Mouse (Mus musculus) C2C12 (cell line): Measurements from ENCODE around the gene Gm10271. TPM values are rescaled to one million over a fixed set of nuclear protein-coding genes. Genes with fewer than 3 reads are reported as not detected.

Experiments used
- H3K27me3 ChIP-seq: one replicate; pipeline ENCODE4 v1.6.1; 2011; ENCODE audit not compliant: control insufficient read depth, insufficient read depth, insufficient read length
- H3K36me3 ChIP-seq: one replicate; pipeline ENCODE4 v1.6.1; 2011; ENCODE audit not compliant: control insufficient read depth, insufficient read depth
- H3K4me3 ChIP-seq: one replicate; pipeline ENCODE4 v1.5.1; 2011; ENCODE audit warnings: mild to moderate bottlenecking, control low read depth; ENCODE audit not compliant: poor library complexity, insufficient read depth, severe bottlenecking
- H3K79me2 ChIP-seq: one replicate; pipeline ENCODE4 v1.6.1; 2011; ENCODE audit not compliant: control insufficient read depth, insufficient read depth
- H3K79me3 ChIP-seq: one replicate; pipeline ENCODE4 v1.6.1; 2011; ENCODE audit warnings: low read depth, control low read depth
- H3ac ChIP-seq: one replicate; pipeline ENCODE3; 2011; ENCODE audit warnings: low read depth; ENCODE audit not compliant: control insufficient read depth, insufficient read length
- CEBPB ChIP-seq: IDR thresholded peaks from one replicate; pipeline ENCODE4 v1.6.1; 2011; ENCODE audit warnings: low read depth, mild to moderate bottlenecking, control low read depth, moderate library complexity
- CTCF ChIP-seq: IDR thresholded peaks from one replicate; pipeline ENCODE4 v1.5.1; 2011; ENCODE audit not compliant: control insufficient read depth, insufficient read depth, insufficient read length
- FOSL1 ChIP-seq: IDR thresholded peaks from one replicate; pipeline ENCODE4 v1.8.0; 2011; ENCODE audit warnings: mild to moderate bottlenecking, low read length; ENCODE audit not compliant: poor library complexity, insufficient read depth, severe bottlenecking
- MAX ChIP-seq: IDR thresholded peaks from one replicate; pipeline ENCODE4 v1.6.1; 2011; ENCODE audit warnings: mild to moderate bottlenecking, control low read depth
- MYOD1 ChIP-seq: IDR thresholded peaks from one replicate; pipeline ENCODE4 v1.6.1; 2011; ENCODE audit warnings: low read depth; ENCODE audit not compliant: control insufficient read depth, insufficient read length
- MYOG ChIP-seq: IDR thresholded peaks from one replicate; pipeline ENCODE4 v1.6.1; 2011; ENCODE audit not compliant: control insufficient read depth, insufficient read length; ENCODE audit errors: extremely low read depth
- USF1 ChIP-seq: IDR thresholded peaks from one replicate; pipeline ENCODE4 v1.6.1; 2011; ENCODE audit warnings: low read depth, mild to moderate bottlenecking, control low read depth, moderate library complexity
- polyA plus RNA-seq: library from polyadenylated mRNA; unstranded; fragments of >200 nt; fragmentation: generic; extraction: Trizol; gene quantifications from one replicate; pipeline ENCODE4 v1.2.1, GENCODE M21; 2012; ENCODE audit warnings: missing spikeins

Gene Gm10271
- polyA plus RNA-seq, 1 experiment = not detected

- TF ChIP-seq MYOG = no peak
- TF ChIP-seq CTCF = no peak
- TF ChIP-seq MYOD1 = no peak
- no peak for TF ChIP-seq USF1
- no peak for TF ChIP-seq FOSL1
- TF ChIP-seq MAX = no peak
- TF ChIP-seq CEBPB = no peak
- Histone ChIP-seq H3ac (no peak overlapping the region), H3K36me3 (peaks cover 62% of the 10 kb centered on the region), H3K79me2 (no peaks in the 10 kb centered on the region), H3K4me3 (no peak overlapping the region), H3K79me3 (no peaks in the 10 kb centered on the region), H3K27me3 (no peaks in the 10 kb centered on the region)
These were observed 59.6 kb downstream of the Gm10271 start for GRCm38 (mm10) chr10:116912850-116913249.

DNA sequence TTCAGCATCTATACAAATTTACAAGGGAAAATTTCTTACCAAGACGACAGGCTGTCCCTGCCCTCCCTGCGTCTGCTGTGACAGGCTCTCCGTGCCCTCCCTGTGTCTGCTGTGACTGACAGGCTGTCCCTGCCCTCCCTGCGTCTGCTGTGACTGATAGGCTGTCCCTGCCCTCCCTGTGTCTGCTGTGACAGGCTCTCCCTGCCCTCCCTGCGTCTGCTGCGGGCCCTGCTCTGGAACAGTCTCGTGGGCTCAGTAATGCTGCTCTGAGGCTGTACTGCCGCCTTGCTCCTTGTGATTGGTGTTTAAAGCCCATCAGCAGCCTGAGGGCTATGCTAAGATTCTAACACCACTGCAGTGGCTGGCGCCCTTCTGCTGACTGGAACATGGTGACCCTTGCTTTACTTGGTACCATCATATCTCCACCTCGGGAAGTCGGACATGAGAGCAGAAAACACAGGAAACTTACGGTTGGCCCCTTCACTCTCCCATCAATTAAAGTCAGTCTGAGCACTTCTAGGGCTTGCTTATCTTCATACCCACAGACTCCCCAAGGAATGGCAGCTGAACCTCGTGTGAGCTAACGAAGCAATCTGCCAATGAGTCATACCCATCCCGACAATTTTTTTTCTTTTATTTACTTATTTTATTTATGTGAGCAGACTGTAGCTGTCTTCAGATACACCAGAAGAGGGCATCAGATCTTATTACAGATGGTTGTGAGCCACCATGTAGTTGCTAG lies 63.3 kb downstream of the Gm10271 start:
- no peaks in the 10 kb centered on the region for H3K27me3 ChIP-seq
- TF ChIP-seq MAX (no peak), MYOG (no peak)
- peaks cover 71% of the 10 kb centered on the region for H3K36me3 ChIP-seq
- H3K79me3 ChIP-seq = no peaks in the 10 kb centered on the region
- H3K4me3 ChIP-seq = no peak overlapping the region
- no peak overlapping the region for H3ac ChIP-seq
- no peaks in the 10 kb centered on the region for H3K79me2 ChIP-seq

Other genes starting within 250 kb of the Gm10271 start
- gene Myrfl, start 75.7 kb downstream of the Gm10271 start, polyA plus RNA-seq = not detected
- 29.8 TPM for gene Rab3ip, start 21.8 kb downstream of the Gm10271 start, polyA plus RNA-seq
- 0.09 TPM for gene Best3, start 13.7 kb upstream of the Gm10271 start, polyA plus RNA-seq
- not detected for gene Lrrc10, start 72.7 kb upstream of the Gm10271 start, polyA plus RNA-seq
- gene Cct2, start 91.2 kb upstream of the Gm10271 start, polyA plus RNA-seq = 440 TPM
- 11.0 TPM for gene Frs2, start 175.9 kb upstream of the Gm10271 start, polyA plus RNA-seq